Mouse (Mus musculus): ENCODE results near the gene Lmo3. TPM values are rescaled to one million over a fixed set of nuclear protein-coding genes. Genes with fewer than 3 reads are reported as not detected.

Gene Lmo3
- total RNA-seq, 2 experiments from 2014 or later: 133 to 137 TPM

- no peak for DNase-seq (ENCODE audit: low spot score in 2 of 2)
These were observed 258.4 kb downstream of the Lmo3 start for GRCm38 (mm10) chr6:138323325-138323724.

- DNase-seq (ENCODE audit: low spot score in 2 of 2): no peak
These were observed 261.5 kb downstream of the Lmo3 start for GRCm38 (mm10) chr6:138320190-138320737.

Other genes starting within 250 kb of the Lmo3 start
- gene Igbp1b, start 76.6 kb upstream of the Lmo3 start, total RNA-seq (2021): 1 to 10 TPM; 1.5 to 1.8 TPM

All from layer of hippocampus, postnatal 14 days (tissue).